Mouse (Mus musculus) neural tube, embryonic 15.5 days (tissue): ENCODE measurements around the gene Kat5. TPM values are rescaled to one million over a fixed set of nuclear protein-coding genes. Genes with fewer than 3 reads are reported as not detected.

Experiments
- ATAC-seq: fragments of 200-750 bp; cut with Nextera tagmentation; 2 replicates; pipeline ENCODE4 v1.8.0; 2017; ENCODE audit warnings: mild to moderate bottlenecking, moderate TSS enrichment, moderate library complexity; ENCODE audit not compliant: low FRiP score
- H3K27ac ChIP-seq: fragments of 300-500 bp; sonication (generic); replicated peaks from 2 replicates; pipeline ENCODE4 v1.5.1; 2015; ENCODE audit warnings: mild to moderate bottlenecking, inconsistent platforms
- H3K27me3 ChIP-seq: fragments of 300-500 bp; sonication (generic); replicated peaks from 2 replicates; pipeline ENCODE4 v1.6.1; 2015; ENCODE audit warnings: inconsistent platforms
- H3K36me3 ChIP-seq: fragments of 300-500 bp; sonication (generic); 2 replicates; pipeline ENCODE4 v1.6.1; 2015; ENCODE audit warnings: inconsistent platforms
- H3K4me1 ChIP-seq: fragments of 300-500 bp; sonication (generic); 2 replicates; pipeline ENCODE4 v1.6.1; 2015; ENCODE audit warnings: inconsistent platforms
- H3K4me2 ChIP-seq: fragments of 300-500 bp; sonication (generic); 2 replicates; pipeline ENCODE4 v1.6.1; 2015; ENCODE audit warnings: inconsistent platforms, mild to moderate bottlenecking, moderate library complexity
- H3K4me3 ChIP-seq: fragments of 300-500 bp; sonication (generic); replicated peaks from 2 replicates; pipeline ENCODE4 v1.5.1; 2015; ENCODE audit warnings: mild to moderate bottlenecking, inconsistent platforms
- H3K9ac ChIP-seq: fragments of 300-500 bp; sonication (generic); replicated peaks from 2 replicates; pipeline ENCODE4 v1.6.1; 2015; ENCODE audit warnings: mild to moderate bottlenecking, inconsistent platforms
- H3K9me3 ChIP-seq: fragments of 300-500 bp; sonication (generic); replicated peaks from 2 replicates; pipeline ENCODE4 v1.6.1; 2016; ENCODE audit warnings: inconsistent platforms
- WGBS: fragments of 180-500 bp; shearing (Covaris S2); methylation state at CpG from one replicate; pipeline ENCODE4 v1.1.7; 2015; ENCODE audit warnings: mixed read lengths; 5-methylcytosine and 5-hydroxymethylcytosine counted together
- polyA plus RNA-seq: library from polyadenylated mRNA; unstranded; fragments of >200 nt; fragmentation: Nextera tagmentation; extraction: Ambion mirVana; gene quantifications from 2 replicates; pipeline ENCODE4 v1.2.1, GENCODE M21; 2015

Kat5 gene
- polyA plus RNA-seq = 64.9 and 66.2 TPM in 2 replicates

GRCm38 (mm10) chr19:5609547-5610404 is at the start of gene Kat5:
Kat5 (minus strand) TSS chr19:5610237.
- Histone ChIP-seq H3K9me3 (no peaks in the 10 kb centered on the region), H3K27ac (peak within 1 kb of the TSS; percentile 99), H3K4me1 (peaks cover 32% of the 10 kb centered on the region), H3K4me3 (peak within 1 kb of the TSS; percentile 72), H3K36me3 (peaks cover 42% of the 10 kb centered on the region), H3K27me3 (no peaks in the 10 kb centered on the region; the same call in 1 of the 2 replicates), H3K9ac (peak within 1 kb of the TSS; percentile 94), H3K4me2 (peak within 1 kb of the TSS; percentile 72)
- whole genome bisulfite sequencing = under 1% methylated on average over 50 of the region's 55 CpGs
- peak; percentile 94 for ATAC-seq

- peak; percentile 38; the same call in 1 of the 2 replicates for ATAC-seq
- peaks cover 38% of the 10 kb centered on the region for H3K27me3 ChIP-seq
- peaks cover 15% of the 10 kb centered on the region for H3K4me1 ChIP-seq
- H3K27ac ChIP-seq = no peak overlapping the region
- peak overlapping the region; percentile 44 for H3K4me3 ChIP-seq
- WGBS = 12% methylated on average over 43 of the region's 43 CpGs
- H3K9ac ChIP-seq = peak overlapping the region; percentile 39; the same call in 1 of the 2 replicates
- peak overlapping the region; percentile 62 for H3K4me2 ChIP-seq
- H3K36me3 ChIP-seq = 0 out of 2 replicates have a peak, but pooled peaks cover 12% of the 10 kb centered on the region
- no peaks in the 10 kb centered on the region for H3K9me3 ChIP-seq
Measured at GRCm38 (mm10) chr19:5654720-5655298, 44.8 kb upstream of the Kat5 start.

- Histone ChIP-seq H3K27ac (no peak overlapping the region), H3K4me2 (peak overlapping the region; percentile 62), H3K27me3 (peaks cover 38% of the 10 kb centered on the region), H3K36me3 (0 out of 2 replicates have a peak, but pooled peaks cover 12% of the 10 kb centered on the region), H3K4me1 (peaks cover 16% of the 10 kb centered on the region), H3K9me3 (no peaks in the 10 kb centered on the region), H3K4me3 (peak overlapping the region; percentile 44), H3K9ac (peak overlapping the region; percentile 39; the same call in 1 of the 2 replicates)
- peak; percentile 71 for ATAC-seq
- 10% methylated on average over 62 of the region's 62 CpGs for WGBS
Measured at GRCm38 (mm10) chr19:5653969-5654719, 44.1 kb upstream of the Kat5 start.

GRCm38 (mm10) chr19:5652570-5652969 is 42.5 kb upstream of the Kat5 start:
- no peak overlapping the region for H3K27ac ChIP-seq
- no peaks in the 10 kb centered on the region for H3K9me3 ChIP-seq
- no peak overlapping the region for H3K4me2 ChIP-seq
- no peak for ATAC-seq
- peaks cover 32% of the 10 kb centered on the region for H3K4me1 ChIP-seq
- peaks cover 17% of the 10 kb centered on the region for H3K36me3 ChIP-seq
- no peak overlapping the region for H3K4me3 ChIP-seq
- peaks cover 38% of the 10 kb centered on the region for H3K27me3 ChIP-seq
- no peak overlapping the region; the same call in 1 of the 2 replicates for H3K9ac ChIP-seq
- 80% methylated on average over 6 of the region's 6 CpGs for WGBS

- 70% methylated on average over 13 of the region's 13 CpGs for WGBS
- Histone ChIP-seq H3K9me3 (no peaks in the 10 kb centered on the region), H3K4me1 (peaks cover 32% of the 10 kb centered on the region), H3K27ac (no peak overlapping the region), H3K36me3 (peaks cover 26% of the 10 kb centered on the region), H3K4me3 (no peak overlapping the region), H3K27me3 (peaks cover 38% of the 10 kb centered on the region), H3K4me2 (no peak overlapping the region), H3K9ac (no peak overlapping the region)
- no peak for ATAC-seq
Measured at GRCm38 (mm10) chr19:5651502-5652274, 41.7 kb upstream of the Kat5 start.

- Histone ChIP-seq H3K27ac (peak overlapping the region; percentile 81), H3K4me1 (peaks cover 24% of the 10 kb centered on the region), H3K9ac (peak overlapping the region; percentile 39), H3K9me3 (no peaks in the 10 kb centered on the region), H3K4me2 (peak overlapping the region; percentile 63), H3K27me3 (peaks cover 15% of the 10 kb centered on the region), H3K4me3 (peak overlapping the region; percentile 29), H3K36me3 (peaks cover 49% of the 10 kb centered on the region)
- 69% methylated on average over 6 of the region's 6 CpGs for WGBS
- peak; percentile 32; the same call in 1 of the 2 replicates for ATAC-seq
Measured at GRCm38 (mm10) chr19:5649298-5649741, 39.3 kb upstream of the Kat5 start.

GRCm38 (mm10) chr19:5648401-5649297 is 38.6 kb upstream of the Kat5 start:
- Histone ChIP-seq H3K9ac (peak overlapping the region; percentile 39), H3K9me3 (no peaks in the 10 kb centered on the region), H3K4me1 (peaks cover 17% of the 10 kb centered on the region), H3K36me3 (peaks cover 56% of the 10 kb centered on the region), H3K4me2 (peak overlapping the region; percentile 63), H3K27ac (peak overlapping the region; percentile 81), H3K4me3 (peak overlapping the region; percentile 29), H3K27me3 (peaks cover 9% of the 10 kb centered on the region)
- peak; percentile 92 for ATAC-seq
- WGBS = 14% methylated on average over 26 of the region's 26 CpGs

- no peak for ATAC-seq
- 95% methylated on average over 6 of the region's 6 CpGs for WGBS
- no peak overlapping the region for H3K4me3 ChIP-seq
- H3K36me3 ChIP-seq = peaks cover 63% of the 10 kb centered on the region
- no peak overlapping the region for H3K9ac ChIP-seq
- H3K9me3 ChIP-seq = no peaks in the 10 kb centered on the region
- H3K4me1 ChIP-seq = peaks cover 17% of the 10 kb centered on the region
- H3K27ac ChIP-seq = 0 out of 2 replicates have a peak overlapping the region, but pooled peaks have one; percentile 81
- no peak overlapping the region for H3K4me2 ChIP-seq
- H3K27me3 ChIP-seq = no peaks in the 10 kb centered on the region
Measured at GRCm38 (mm10) chr19:5647791-5648190, 37.8 kb upstream of the Kat5 start.

GRCm38 (mm10) chr19:5646731-5647330 is 36.8 kb upstream of the Kat5 start:
- Histone ChIP-seq H3K27ac (no peak overlapping the region), H3K4me1 (peaks cover 17% of the 10 kb centered on the region), H3K36me3 (peaks cover 73% of the 10 kb centered on the region), H3K9ac (no peak overlapping the region), H3K4me2 (no peak overlapping the region), H3K9me3 (no peaks in the 10 kb centered on the region), H3K4me3 (no peak overlapping the region), H3K27me3 (no peaks in the 10 kb centered on the region)
- 86% methylated on average over 8 of the region's 8 CpGs for WGBS
- no peak for ATAC-seq

- Histone ChIP-seq H3K27ac (no peak overlapping the region), H3K9me3 (no peaks in the 10 kb centered on the region), H3K4me3 (no peak overlapping the region), H3K4me1 (peaks cover 20% of the 10 kb centered on the region), H3K9ac (no peak overlapping the region), H3K36me3 (peaks cover 77% of the 10 kb centered on the region), H3K4me2 (no peak overlapping the region), H3K27me3 (no peaks in the 10 kb centered on the region)
- ATAC-seq = no peak
- WGBS = 97% methylated on average over 9 of the region's 9 CpGs
Measured at GRCm38 (mm10) chr19:5645280-5645679, 35.2 kb upstream of the Kat5 start.
